ENCODE assay signal across 10 mouse cellular contexts in genomic region chr8:120370461-120370860, GRCm38 (mm10).
DNase-seq lines count a peak whose midpoint lies in the region; ATAC-seq and TF ChIP-seq lines count a peak whose summit lies in the region.
"Had no signal": no experiment of that assay in that cellular context is flagged by ENCODE, and none has a peak within 500 bp of the region (broad histone marks: within the 10 kb centered on the region; RNA-seq: fewer than 3 reads in every experiment).

No protein-coding gene starts in this region.

- DNase-seq in heart, postnatal 10 days = no peak
- DNase-seq in lung, adult 2 months = no peak
- DNase-seq in c-Kit-negative CD71-positive TER-119-positive erythroid progenitor cells, embryonic 14.5 days (ENCODE audit: low read depth, low spot score) = peak; percentile 51
- no peak for DNase-seq in liver, postnatal 0 days
- no peak for DNase-seq in retina, postnatal 1 day
- DNase-seq: gastrocnemius, postnatal 10 days; right cerebral cortex, adult 18-20 months had no signal

- intact Hi-C loops in heart, postnatal 10 days (cut with DNase I) = no loop called here

- no peak for TF ChIP-seq CTCF in lung, adult 2 months (IDR thresholded peaks at IDR 0.05; ENCODE audit: insufficient read depth, low read length)
- TF ChIP-seq CTCF in liver, postnatal 0 days (IDR thresholded peaks at IDR 0.05; ENCODE audit: low read depth) = peak; percentile 63

- no peak for TF ChIP-seq POLR2A in lung, adult 2 months (IDR thresholded peaks at IDR 0.05; ENCODE audit: borderline replicate concordance, extremely low read depth, low read depth, low read length)

- no peak for TF ChIP-seq EP300 in liver, postnatal 0 days (IDR thresholded peaks at IDR 0.05; ENCODE audit: low read depth)

- peak overlapping the region; percentile 63; the same call in 1 of the 2 replicates for H3K9ac ChIP-seq in heart, embryonic 11.5 days (ENCODE audit: low read depth, low read length)
- H3K9ac ChIP-seq in lung, embryonic 15.5 days = no peak overlapping the region
- peak overlapping the region; percentile 56 for H3K9ac ChIP-seq in liver, postnatal 0 days (replicated peaks)

- no peaks in the 10 kb centered on the region for H3K27me3 ChIP-seq in heart, embryonic 11.5 days (ENCODE audit: control insufficient read depth, insufficient read depth, low read length)
- H3K27me3 ChIP-seq in lung, embryonic 15.5 days = no peaks in the 10 kb centered on the region
- no peaks in the 10 kb centered on the region for H3K27me3 ChIP-seq in liver, postnatal 0 days (ENCODE audit: insufficient read depth, low read length)

- ATAC-seq in heart, embryonic 11.5 days (replicated peaks; ENCODE audit: insufficient number of reproducible peaks, low FRiP score, low TSS enrichment) = no peak
- ATAC-seq in lung, embryonic 15.5 days (ENCODE audit: borderline replicate concordance, extremely low read depth, low FRiP score, low TSS enrichment) = no peak
- no peak for ATAC-seq in liver, postnatal 0 days
- no peak for ATAC-seq in megakaryocyte-erythroid progenitor cell, adult 5-6 weeks (replicated peaks; ENCODE audit: low FRiP score, low TSS enrichment, poor library complexity, severe bottlenecking)

- H3K27ac ChIP-seq in heart, embryonic 11.5 days (ENCODE audit: low read depth, low read length) = peak overlapping the region; percentile 92
- H3K27ac ChIP-seq in lung, embryonic 15.5 days = peak overlapping the region; percentile 91
- H3K27ac ChIP-seq in liver, postnatal 0 days (ENCODE audit: low read depth) = peak overlapping the region; percentile 88

- H3K36me3 ChIP-seq in heart, embryonic 11.5 days (ENCODE audit: control insufficient read depth, insufficient read depth, low read length) = no peaks in the 10 kb centered on the region
- H3K36me3 ChIP-seq in lung, embryonic 15.5 days = no peaks in the 10 kb centered on the region
- H3K36me3 ChIP-seq in liver, postnatal 0 days (replicated peaks; ENCODE audit: insufficient read depth, low read length) = no peaks in the 10 kb centered on the region

- H3K4me3 ChIP-seq in heart, embryonic 11.5 days (ENCODE audit: low read depth, low read length) = no peak overlapping the region
- no peak overlapping the region for H3K4me3 ChIP-seq in lung, embryonic 15.5 days
- H3K4me3 ChIP-seq in lung, adult 2 months (replicated peaks; ENCODE audit: extremely low read depth, low read depth, low read length) = no peak overlapping the region
- peak overlapping the region; percentile 35 for H3K4me3 ChIP-seq in liver, postnatal 0 days (ENCODE audit: low read depth, low read length)

- peak overlapping the region; percentile 33; the same call in 1 of the 2 replicates for H3K4me2 ChIP-seq in heart, embryonic 11.5 days
- H3K4me2 ChIP-seq in lung, embryonic 15.5 days = no peak overlapping the region
- peak overlapping the region; percentile 67 for H3K4me2 ChIP-seq in liver, postnatal 0 days (ENCODE audit: low read depth, low read length)

- no peaks in the 10 kb centered on the region for H3K9me3 ChIP-seq in heart, embryonic 11.5 days (replicated peaks; ENCODE audit: control insufficient read depth, low read length)
- no peaks in the 10 kb centered on the region for H3K9me3 ChIP-seq in lung, embryonic 15.5 days
- no peaks in the 10 kb centered on the region for H3K9me3 ChIP-seq in liver, postnatal 0 days (ENCODE audit: low read length)

- H3K4me1 ChIP-seq in heart, embryonic 11.5 days (ENCODE audit: control insufficient read depth, insufficient read depth, low read length) = peaks cover 83% of the 10 kb centered on the region
- peaks cover 67% of the 10 kb centered on the region for H3K4me1 ChIP-seq in lung, embryonic 15.5 days
- peaks cover 17% of the 10 kb centered on the region for H3K4me1 ChIP-seq in lung, adult 2 months (ENCODE audit: control insufficient read depth, insufficient read depth, low read length)
- H3K4me1 ChIP-seq in liver, postnatal 0 days (ENCODE audit: insufficient read depth) = peaks cover 74% of the 10 kb centered on the region

- 46% methylated on average over 4 of the region's 4 CpGs for WGBS in heart, embryonic 11.5 days (ENCODE audit: insufficient replicate concordance)
- 63% methylated on average over 4 of the region's 4 CpGs for WGBS in lung, embryonic 15.5 days
- WGBS in lung, adult 2 months = 81% methylated on average over 4 of the region's 4 CpGs
- 37% methylated on average over 4 of the region's 4 CpGs for WGBS in liver, postnatal 0 days (ENCODE audit: insufficient replicate concordance)
